Mouse (Mus musculus) myocyte (in vitro differentiated cells): ENCODE data around the gene Ptrh1.

Experiments used
- CEBPB ChIP-seq: IDR thresholded peaks from 2 replicates; pipeline ENCODE4 v1.6.1; 2011; ENCODE audit warnings: mild to moderate bottlenecking, moderate library complexity; ENCODE audit not compliant: poor library complexity, insufficient read depth, severe bottlenecking
- E2F4 ChIP-seq: IDR thresholded peaks from one replicate; pipeline ENCODE4 v1.6.1; 2011; ENCODE audit warnings: mild to moderate bottlenecking, control low read depth, moderate library complexity; ENCODE audit not compliant: insufficient read depth
- MAX ChIP-seq: IDR thresholded peaks from one replicate; pipeline ENCODE4 v1.6.1; 2011; ENCODE audit warnings: low read depth, mild to moderate bottlenecking, control low read depth
- MYOD1 ChIP-seq, 3 experiments: IDR thresholded peaks; one replicate each; pipeline ENCODE4 v1.6.1; 2011; ENCODE audit warnings: control low read depth in 2 of 3, low read depth in 2 of 3, mild to moderate bottlenecking in 2 of 3, moderate library complexity in 1 of 3; ENCODE audit not compliant: insufficient read length in 2 of 3, control insufficient read depth in 1 of 3
- MYOG ChIP-seq, 3 experiments: IDR thresholded peaks; one replicate each; pipeline ENCODE4 v1.6.1; 2011; ENCODE audit warnings: control low read depth in 2 of 3, low read depth in 2 of 3, mild to moderate bottlenecking in 2 of 3; ENCODE audit not compliant: insufficient read length in 2 of 3, control insufficient read depth in 1 of 3, insufficient read depth in 1 of 3
- POLR2A ChIP-seq: IDR thresholded peaks from one replicate; pipeline ENCODE4 v1.6.1; 2011; ENCODE audit warnings: low read depth, mild to moderate bottlenecking, control low read depth, moderate library complexity; ENCODE audit not compliant: insufficient read length
- POLR2AphosphoS2 ChIP-seq: IDR thresholded peaks from one replicate; pipeline ENCODE4 v1.6.1; 2011; ENCODE audit warnings: low read depth, control low read depth; ENCODE audit not compliant: insufficient read length
- REST ChIP-seq: IDR thresholded peaks from one replicate; pipeline ENCODE4 v1.6.1; 2011; ENCODE audit warnings: mild to moderate bottlenecking, control low read depth, moderate library complexity; ENCODE audit not compliant: insufficient read depth, insufficient read length
- SRF ChIP-seq: IDR thresholded peaks from one replicate; pipeline ENCODE4 v1.6.1; 2011; ENCODE audit warnings: low read depth; ENCODE audit not compliant: control insufficient read depth, insufficient read length
- TCF12 ChIP-seq: IDR thresholded peaks from one replicate; pipeline ENCODE4 v1.6.1; 2011; ENCODE audit warnings: mild to moderate bottlenecking, control low read depth; ENCODE audit not compliant: poor library complexity, insufficient read depth, severe bottlenecking
- TCF3 ChIP-seq: IDR thresholded peaks from one replicate; pipeline ENCODE4 v1.6.1; 2011; ENCODE audit warnings: low read depth, control low read depth; ENCODE audit not compliant: insufficient read length

- no peak for TF ChIP-seq POLR2A
- TF ChIP-seq MYOG (IDR thresholded peaks at IDR 0.05; ENCODE audit: control insufficient read depth in 1 of 3, insufficient read depth in 1 of 3, insufficient read length in 2 of 3, low read depth in 2 of 3) = peak in 1 of 3 experiments; percentile 42
- TF ChIP-seq MAX = no peak
- TF ChIP-seq TCF12 = no peak
- no peak for TF ChIP-seq SRF
- no peak for TF ChIP-seq POLR2AphosphoS2
- no peak for TF ChIP-seq E2F4
- no peak for TF ChIP-seq CEBPB
- TF ChIP-seq REST = no peak
- no peak for TF ChIP-seq TCF3
- peak in 1 of 3 experiments; percentile 43 for TF ChIP-seq MYOD1 (IDR thresholded peaks at IDR 0.05; ENCODE audit: control insufficient read depth in 1 of 3, insufficient read length in 2 of 3, low read depth in 2 of 3)
Measured at GRCm38 (mm10) chr2:32736306-32736829, 39.2 kb upstream of the Ptrh1 start.
